Mouse (Mus musculus) CH12.LX (cell line): ENCODE results near the gene Gper1. TPM values are rescaled to one million over a fixed set of nuclear protein-coding genes. Genes with fewer than 3 reads are reported as not detected.

ENCODE experiments used
- polyA plus RNA-seq: library from polyadenylated mRNA; unstranded; fragments of >175 nt; gene quantifications from 2 replicates; pipeline ENCODE4 v1.2.1, GENCODE M21; 2012; ENCODE audit warnings: low read depth; ENCODE audit not compliant: insufficient read length
- total RNA-seq, 2 experiments: library from RNA; depleted of rRNA; stranded (reverse); fragments of 300-350 nt in 1 of 2; fragments of >200 nt in 1 of 2; gene quantifications; 2 replicates each; pipeline ENCODE4 v1.2.3; 2012 to 2014

The Gper1 gene
- total and polyA plus RNA-seq, 3 experiments, result 0.13 TPM; not detected in 2

Other genes starting within 250 kb of the Gper1 start
- gene Sun1, start 222.5 kb upstream of the Gper1 start, total RNA-seq (2012; rRNA removed), result 16.7 and 18.5 TPM in 2 replicates
- gene Sun1, start 222.5 kb upstream of the Gper1 start, total RNA-seq (2014; rRNA removed), result 12.2 and 12.9 TPM in 2 replicates
- gene Sun1, start 222.5 kb upstream of the Gper1 start, polyA plus RNA-seq, result 8.7 and 10.1 TPM in 2 replicates
- 91.4 and 93.9 TPM in 2 replicates for gene Get4, start 170.8 kb upstream of the Gper1 start, total RNA-seq (2012; rRNA removed)
- 96.4 and 103 TPM in 2 replicates for gene Get4, start 170.8 kb upstream of the Gper1 start, total RNA-seq (2014; rRNA removed)
- gene Get4, start 170.8 kb upstream of the Gper1 start, polyA plus RNA-seq, result 140 and 164 TPM in 2 replicates
- 73.2 and 93.9 TPM in 2 replicates for gene Adap1, start 97.5 kb upstream of the Gper1 start, total RNA-seq (2012; rRNA removed)
- gene Adap1, start 97.5 kb upstream of the Gper1 start, total RNA-seq (2014; rRNA removed), result 53.9 and 55.3 TPM in 2 replicates
- 61.8 and 70.7 TPM in 2 replicates for gene Adap1, start 97.5 kb upstream of the Gper1 start, polyA plus RNA-seq
- 30.1 and 38.8 TPM in 2 replicates for gene Cox19, start 71.7 kb upstream of the Gper1 start, total RNA-seq (2012; rRNA removed)
- gene Cox19, start 71.7 kb upstream of the Gper1 start, total RNA-seq (2014; rRNA removed), result 32.1 and 32.3 TPM in 2 replicates
- 70.1 and 74.0 TPM in 2 replicates for gene Cox19, start 71.7 kb upstream of the Gper1 start, polyA plus RNA-seq
- gene Cyp2w1, start 70.5 kb upstream of the Gper1 start, total RNA-seq (2012; rRNA removed), result not detected in 2 replicates
- not detected in 2 replicates for gene Cyp2w1, start 70.5 kb upstream of the Gper1 start, total RNA-seq (2014; rRNA removed)
- not detected in 2 replicates for gene Cyp2w1, start 70.5 kb upstream of the Gper1 start, polyA plus RNA-seq
- 0.08 and 0.13 TPM in 2 replicates for gene Gpr146, start 45.5 kb upstream of the Gper1 start, total RNA-seq (2012; rRNA removed)
- not detected in 2 replicates for gene Gpr146, start 45.5 kb upstream of the Gper1 start, total RNA-seq (2014; rRNA removed)
- not detected in 2 replicates for gene Gpr146, start 45.5 kb upstream of the Gper1 start, polyA plus RNA-seq
- gene C130050O18Rik, start 17.9 kb upstream of the Gper1 start, total RNA-seq (2012; rRNA removed), result 0.17 TPM in 1 of 2 replicates, not detected in the other
- 0.15 TPM in 1 of 2 replicates, not detected in the other for gene C130050O18Rik, start 17.9 kb upstream of the Gper1 start, total RNA-seq (2014; rRNA removed)
- 0.53 and 0.54 TPM in 2 replicates for gene C130050O18Rik, start 17.9 kb upstream of the Gper1 start, polyA plus RNA-seq
- 46.9 and 58.7 TPM in 2 replicates for gene 3110082I17Rik, start 37.4 kb downstream of the Gper1 start, total RNA-seq (2012; rRNA removed)
- gene 3110082I17Rik, start 37.4 kb downstream of the Gper1 start, total RNA-seq (2014; rRNA removed), result 37.5 and 41.2 TPM in 2 replicates
- 100.0 and 122 TPM in 2 replicates for gene 3110082I17Rik, start 37.4 kb downstream of the Gper1 start, polyA plus RNA-seq
- 5.8 and 9.8 TPM in 2 replicates for gene Zfand2a, start 61.4 kb downstream of the Gper1 start, total RNA-seq (2012; rRNA removed)
- gene Zfand2a, start 61.4 kb downstream of the Gper1 start, total RNA-seq (2014; rRNA removed), result 9.2 and 10.0 TPM in 2 replicates
- gene Zfand2a, start 61.4 kb downstream of the Gper1 start, polyA plus RNA-seq, result 10.6 and 13.4 TPM in 2 replicates
- not detected in 2 replicates for gene Uncx, start 120.3 kb downstream of the Gper1 start, total RNA-seq (2012; rRNA removed)
- not detected in 2 replicates for gene Uncx, start 120.3 kb downstream of the Gper1 start, total RNA-seq (2014; rRNA removed)
- gene Uncx, start 120.3 kb downstream of the Gper1 start, polyA plus RNA-seq, result not detected in 2 replicates